Mouse (Mus musculus) olfactory bulb, adult 2 months (tissue): ENCODE measurements around the gene Obsl1. TPM values are rescaled to one million over a fixed set of nuclear protein-coding genes. Genes with fewer than 3 reads are reported as not detected.

ENCODE experiments used
- H3K27ac ChIP-seq: fragments of 200-500 bp; 2 replicates; pipeline ENCODE4 v1.5.1; 2012; ENCODE audit warnings: low read depth, low read length; ENCODE audit not compliant: insufficient read depth
- H3K4me1 ChIP-seq: fragments of 200-500 bp; 2 replicates; pipeline ENCODE4 v1.6.1; 2012; ENCODE audit warnings: low read length; ENCODE audit not compliant: control insufficient read depth, insufficient read depth
- H3K4me3 ChIP-seq: fragments of 200-500 bp; 2 replicates; pipeline ENCODE4 v1.5.1; 2012; ENCODE audit warnings: mild to moderate bottlenecking, low read depth, low read length, moderate library complexity; ENCODE audit not compliant: insufficient read depth
- CTCF ChIP-seq: fragments of 200-500 bp; IDR thresholded peaks from 2 replicates; pipeline ENCODE4 v1.5.1; 2012; ENCODE audit warnings: low read depth, mild to moderate bottlenecking, low read length, moderate library complexity; ENCODE audit not compliant: insufficient read depth
- POLR2A ChIP-seq: fragments of 200-500 bp; IDR thresholded peaks from 2 replicates; pipeline ENCODE4 v1.6.1; 2012; ENCODE audit warnings: mild to moderate bottlenecking, low read depth, low read length, moderate library complexity; ENCODE audit not compliant: insufficient read depth
- whole genome bisulfite sequencing: fragments of 180-500 bp; shearing (Covaris S2); methylation state at CpG from one replicate; pipeline ENCODE4 v1.1.7; 2018; 5-methylcytosine and 5-hydroxymethylcytosine counted together
- polyA plus RNA-seq: library from polyadenylated mRNA; stranded (reverse); fragments of >200 nt; gene quantifications from 2 replicates; pipeline ENCODE4 v1.2.4, GENCODE M21; 2012; ENCODE audit warnings: low replicate concordance; ENCODE audit not compliant: missing spikeins, insufficient read depth, insufficient read length

The Obsl1 gene
- polyA plus RNA-seq, 1 experiment, result not detected

DNA sequence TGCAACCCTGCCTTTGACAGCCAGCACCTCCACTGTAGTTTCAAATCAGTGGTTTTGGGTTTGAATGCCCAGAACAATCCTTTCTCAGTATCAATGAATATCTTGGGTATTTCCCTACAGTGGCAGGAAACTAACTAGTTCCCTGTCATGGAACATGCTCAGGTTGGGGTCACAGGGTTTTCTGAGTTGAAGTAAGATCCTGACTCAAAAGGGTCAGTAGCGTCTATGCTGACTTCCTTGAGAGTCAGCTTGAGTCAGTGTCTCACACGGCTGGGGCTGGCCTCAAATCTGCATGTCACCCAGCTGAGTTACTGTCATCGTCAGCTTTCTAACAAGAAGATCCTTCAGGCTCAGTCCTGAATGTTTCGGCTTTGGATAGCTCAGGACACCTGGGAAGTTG lies 7.4 kb downstream of the Obsl1 start:
- no peak overlapping the region for H3K4me3 ChIP-seq
- no peak overlapping the region for H3K27ac ChIP-seq
- 95% methylated on average over 4 of the region's 4 CpGs for WGBS
- peaks cover 7% of the 10 kb centered on the region for H3K4me1 ChIP-seq
- TF ChIP-seq POLR2A (no peak), CTCF (no peak)

DNA sequence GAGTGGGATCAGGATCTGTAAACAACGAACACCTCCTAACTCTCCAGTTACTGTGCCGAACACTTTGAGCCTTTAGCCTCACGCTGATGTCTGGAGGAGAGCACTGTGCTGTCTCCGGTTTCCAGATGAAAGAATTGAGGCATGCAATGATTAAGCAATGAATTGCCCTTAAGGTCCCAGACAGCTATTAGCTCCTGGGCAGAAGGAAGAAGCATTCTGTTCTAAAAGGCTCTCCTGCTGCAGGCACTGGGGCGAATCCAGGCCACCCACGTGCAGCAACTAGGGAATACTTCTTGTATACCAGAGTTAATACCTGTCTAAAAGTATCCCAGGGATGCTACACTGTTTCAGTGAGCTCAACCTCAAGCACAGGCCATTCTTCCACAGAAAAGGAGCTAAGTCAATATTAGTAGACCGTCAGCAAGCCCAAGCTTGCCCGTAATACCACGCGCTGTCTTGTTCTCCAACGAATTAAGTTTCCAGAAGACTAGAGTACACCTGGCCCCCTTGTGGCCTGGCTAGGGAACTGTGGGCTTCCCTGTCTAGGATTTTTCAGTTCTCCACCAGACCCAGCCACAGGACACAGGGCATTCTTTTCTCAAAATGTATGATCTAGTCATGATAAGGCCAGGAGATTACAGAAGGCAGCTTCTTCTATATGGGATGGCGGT lies 11.2 kb downstream of the Obsl1 start:
- Histone ChIP-seq H3K4me3 (no peak overlapping the region), H3K4me1 (no peaks in the 10 kb centered on the region), H3K27ac (no peak overlapping the region)
- 53% methylated on average over 12 of the region's 12 CpGs for WGBS
- TF ChIP-seq CTCF (no peak), POLR2A (no peak)

DNA sequence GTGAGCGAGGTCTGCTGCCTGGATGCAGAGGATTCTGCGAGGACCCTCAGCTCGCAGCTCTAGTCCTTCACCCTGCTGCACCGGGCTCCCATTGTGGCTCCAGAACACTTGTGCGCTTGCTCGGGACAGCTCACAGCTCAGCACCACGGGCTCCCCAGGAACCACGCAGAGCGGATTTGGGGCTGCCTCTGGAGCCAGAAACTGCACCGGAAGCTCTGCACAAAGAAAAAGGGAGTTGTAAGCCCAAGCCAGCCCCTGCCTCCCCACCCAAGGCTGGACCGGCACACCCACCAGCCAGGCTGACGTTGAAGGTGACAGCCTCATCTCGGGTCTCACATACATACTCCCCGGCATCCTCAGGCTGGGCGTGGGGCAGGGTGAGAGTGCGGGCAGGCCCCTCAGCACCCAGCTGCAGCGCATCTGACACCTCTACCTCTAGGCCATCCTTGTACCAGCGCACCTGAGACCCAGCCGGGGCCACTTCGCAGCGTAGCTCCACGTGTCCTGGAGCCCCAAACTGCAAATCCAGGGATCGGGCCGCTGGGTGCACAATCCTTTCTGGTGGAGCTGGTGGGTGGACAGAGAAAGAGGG lies 13.6 kb downstream of the Obsl1 start:
- Histone ChIP-seq H3K4me3 (no peak overlapping the region), H3K4me1 (peaks cover 8% of the 10 kb centered on the region), H3K27ac (no peak overlapping the region)
- no peak for TF ChIP-seq POLR2A
- no peak for TF ChIP-seq CTCF
- 67% methylated on average over 24 of the region's 24 CpGs for WGBS

GRCm38 (mm10) chr1:75490785-75491551 lies 15.3 kb downstream of the Obsl1 start:
- H3K27ac ChIP-seq, result no peak overlapping the region
- 92% methylated on average over 34 of the region's 34 CpGs for WGBS

GRCm38 (mm10) chr1:75487405-75488161 lies 18.7 kb downstream of the Obsl1 start:
- no peak for TF ChIP-seq POLR2A
- TF ChIP-seq CTCF, result no peak
- peak overlapping the region; percentile 56 for H3K4me3 ChIP-seq
- peaks cover 26% of the 10 kb centered on the region for H3K4me1 ChIP-seq
- WGBS, result under 1% methylated on average over 62 of the region's 62 CpGs
- H3K27ac ChIP-seq, result no peak overlapping the region

More at GRCm38 (mm10) chr1:75490785-75491551, 15.3 kb downstream of the Obsl1 start:
- peaks cover 21% of the 10 kb centered on the region for H3K4me1 ChIP-seq
- TF ChIP-seq CTCF (no peak), POLR2A (no peak)
- H3K4me3 ChIP-seq, result no peak overlapping the region

DNA sequence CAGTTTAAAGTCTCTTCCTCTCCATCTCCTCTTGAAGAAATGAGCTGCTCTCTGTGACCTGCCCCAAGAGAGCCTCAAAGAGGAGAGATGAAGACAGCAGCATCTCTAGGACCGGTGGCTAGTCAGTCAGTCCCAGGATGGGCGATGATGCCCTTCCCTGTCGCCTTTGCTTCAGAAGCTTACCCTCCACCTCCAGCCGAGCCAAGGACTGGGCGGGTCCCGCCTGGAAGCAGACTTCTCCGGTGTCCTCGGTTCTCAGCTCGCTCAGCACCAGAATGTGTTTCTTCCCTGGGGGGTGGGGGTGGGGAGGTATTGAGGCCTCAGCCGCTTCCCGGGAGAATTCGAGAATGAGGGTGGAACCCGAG lies 19.2 kb downstream of the Obsl1 start:
- Histone ChIP-seq H3K4me3 (peak overlapping the region; percentile 56), H3K27ac (no peak overlapping the region), H3K4me1 (peaks cover 30% of the 10 kb centered on the region)
- TF ChIP-seq POLR2A (no peak), CTCF (no peak)
- 3% methylated on average over 13 of the region's 13 CpGs for WGBS

DNA sequence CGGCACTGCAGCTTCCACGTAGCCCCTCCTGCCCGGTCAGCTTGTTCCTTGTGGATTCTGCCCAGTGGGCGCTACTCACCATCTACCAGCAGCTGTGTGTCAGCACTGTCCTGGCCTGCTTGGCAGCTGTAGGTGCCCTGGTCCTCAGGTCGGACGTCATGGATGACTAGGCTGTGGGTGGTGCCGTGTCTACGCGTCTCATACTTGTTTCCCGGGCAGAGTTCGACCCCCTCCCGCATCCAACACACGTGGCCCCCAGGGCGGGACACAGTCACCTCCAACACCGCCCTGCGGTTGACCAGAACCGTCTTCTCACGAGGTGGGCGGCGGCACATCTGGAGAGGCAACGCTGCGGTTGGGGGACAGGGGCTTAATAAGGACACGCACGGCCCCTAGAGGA lies 19.7 kb downstream of the Obsl1 start:
- 23% methylated on average over 24 of the region's 24 CpGs for WGBS
- H3K27ac ChIP-seq, result no peak overlapping the region
- peaks cover 30% of the 10 kb centered on the region for H3K4me1 ChIP-seq
- H3K4me3 ChIP-seq, result no peak overlapping the region; the same call in 1 of the 2 replicates
- TF ChIP-seq CTCF, result no peak
- no peak for TF ChIP-seq POLR2A

- TF ChIP-seq POLR2A, result no peak
- no peak for TF ChIP-seq CTCF
- WGBS, result 73% methylated on average over 7 of the region's 7 CpGs
These were observed 25.5 kb downstream of the Obsl1 start for GRCm38 (mm10) chr1:75480735-75481134.

More at GRCm38 (mm10) chr1:75480735-75481134, 25.5 kb downstream of the Obsl1 start:
- Histone ChIP-seq H3K27ac (no peak overlapping the region), H3K4me1 (peaks cover 27% of the 10 kb centered on the region), H3K4me3 (0 out of 2 replicates have a peak overlapping the region, but pooled peaks have one; percentile 7)
